Mouse (Mus musculus) embryonic stem cell, embryonic (primary cell): ENCODE measurements around the gene Tat.

Experiments used
- CTCF ChIA-PET, 4 experiments: fragments of 300-600 bp in 2 of 4; fragments of 350-600 bp in 2 of 4; sonication (Branson Sonifier 250); formaldehyde crosslinking; loops; one replicate each; lab custom pipeline; 2022; ENCODE audit warnings: inconsistent platforms in 2 of 4; lab: Charles Lee
- POLR2A ChIA-PET, 4 experiments: fragments of 300-600 bp in 2 of 4; fragments of 350-600 bp in 2 of 4; sonication (Branson Sonifier 250); formaldehyde crosslinking; loops; one replicate each; lab custom pipeline; 2022; ENCODE audit warnings: antibody characterized with exemption in 4 of 4, inconsistent platforms in 1 of 4; lab: Charles Lee

Tat gene

GRCm38 (mm10) chr8:110008228-110008994 is 18.2 kb downstream of the Tat start:
- CTCF ChIA-PET = no interaction called here
- POLR2A ChIA-PET = interaction anchor here in 3 of 4 experiments (0.6 kb wide), 4 partner anchors 112 to 1781 kb away, joined by 3 to 6 read pairs (median 4); no protein-coding TSS in a partner anchor

DNA sequence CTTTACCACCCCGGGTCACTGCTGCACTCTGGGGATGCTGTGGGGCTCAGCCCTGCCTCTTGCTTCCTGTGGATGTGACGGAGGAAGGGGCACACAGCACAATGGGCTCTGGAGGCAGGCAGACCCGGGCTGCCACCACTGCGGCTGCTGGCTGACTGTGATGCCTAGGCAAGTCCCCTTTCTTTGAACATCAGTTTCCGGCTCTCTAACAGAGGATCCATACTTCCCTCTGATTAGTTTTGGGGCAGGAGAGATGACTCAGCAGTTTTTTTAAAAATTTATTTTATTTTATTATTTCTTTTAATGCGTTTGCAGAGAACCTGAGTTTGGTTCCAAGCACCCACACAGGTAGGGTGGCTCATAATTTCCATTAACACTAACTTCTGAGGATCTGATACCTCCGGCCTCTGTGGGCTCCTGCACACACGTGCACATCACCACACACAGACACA is 18.8 kb downstream of the Tat start:
- CTCF ChIA-PET = no interaction called here
- POLR2A ChIA-PET = interaction anchor here in 2 of 4 experiments (0.6 kb wide), 2 partner anchors 113 to 253 kb away, joined by 3 to 5 read pairs; no protein-coding TSS in a partner anchor

- POLR2A ChIA-PET = interaction anchor here in 1 of 4 experiments (0.5 kb wide), 1 partner anchor 514 kb away, joined by 3 read pairs; no protein-coding TSS in a partner anchor
- CTCF ChIA-PET = interaction anchor here in 2 of 4 experiments (0.5 to 0.8 kb wide), 4 partner anchors 11 to 513 kb away, joined by 3 to 4 read pairs (median 3); partner anchors contain the start of gene Marveld3 (in 1 of the 2)
These were observed 20.6 kb downstream of the Tat start for GRCm38 (mm10) chr8:110010868-110011267.

- ChIA-PET CTCF (interaction anchor here in 3 of 4 experiments (0.6 to 1.3 kb wide), 7 partner anchors 9 to 1175 kb away, joined by 3 to 5 read pairs (median 3); no protein-coding TSS in a partner anchor), POLR2A (interaction anchor here in 3 of 4 experiments (0.7 to 0.9 kb wide), 5 partner anchors 9 to 1281 kb away, joined by 3 read pairs; no protein-coding TSS in a partner anchor)
These were observed 31.8 kb downstream of the Tat start for GRCm38 (mm10) chr8:110022081-110022480.

DNA sequence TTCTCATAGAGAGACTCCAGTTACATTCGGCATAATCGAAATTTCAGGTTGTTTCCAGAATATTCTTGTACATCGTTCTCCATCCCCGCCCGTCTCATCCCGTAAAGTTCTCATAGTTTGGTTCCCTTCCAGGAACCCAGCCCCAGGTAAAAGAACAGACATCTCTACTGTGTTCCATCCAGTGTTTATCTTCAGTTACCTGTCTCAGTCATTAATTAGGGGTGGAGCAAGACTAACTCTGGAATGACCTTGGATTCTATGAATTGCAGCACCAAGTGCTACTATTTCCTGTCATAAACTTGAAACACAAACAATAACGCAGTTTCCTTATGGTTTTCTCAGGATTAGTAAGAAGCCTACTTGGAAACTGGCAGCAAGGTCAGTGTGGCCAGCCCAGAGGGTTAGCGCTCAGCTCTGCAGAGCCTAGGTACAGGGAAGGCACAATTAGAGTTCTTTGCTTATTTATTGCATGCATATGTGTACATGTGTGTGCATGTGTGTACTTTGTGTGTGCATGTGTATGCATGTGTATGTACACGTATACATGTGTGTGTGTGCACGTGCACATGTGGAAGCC is 32.6 kb downstream of the Tat start:
- CTCF ChIA-PET = interaction anchor here in 1 of 4 experiments (1.3 kb wide), 1 partner anchor 10 kb away, joined by 3 read pairs; no protein-coding TSS in a partner anchor
- POLR2A ChIA-PET = interaction anchor here in 1 of 4 experiments (0.5 to 0.8 kb wide), 2 partner anchors 10 to 103 kb away, joined by 3 read pairs; no protein-coding TSS in a partner anchor

- POLR2A ChIA-PET = interaction anchor here in 2 of 4 experiments (0.6 to 0.7 kb wide), 2 partner anchors 93 to 405 kb away, joined by 3 to 5 read pairs; no protein-coding TSS in a partner anchor
- CTCF ChIA-PET = interaction anchor here in 1 of 4 experiments (0.6 to 0.7 kb wide), 2 partner anchors 10 to 653 kb away, joined by 3 to 15 read pairs; no protein-coding TSS in a partner anchor
These were observed 43.5 kb downstream of the Tat start for GRCm38 (mm10) chr8:110033771-110034170.

GRCm38 (mm10) chr8:110034331-110034730 is 44.1 kb downstream of the Tat start:
- ChIA-PET POLR2A (interaction anchor here in 1 of 4 experiments (0.5 kb wide), 1 partner anchor 13 kb away, joined by 3 read pairs; no protein-coding TSS in a partner anchor), CTCF (no interaction called here)

- CTCF ChIA-PET = no interaction called here
- POLR2A ChIA-PET = no interaction called here
These were observed 45.9 kb downstream of the Tat start for GRCm38 (mm10) chr8:110036156-110036555.

DNA sequence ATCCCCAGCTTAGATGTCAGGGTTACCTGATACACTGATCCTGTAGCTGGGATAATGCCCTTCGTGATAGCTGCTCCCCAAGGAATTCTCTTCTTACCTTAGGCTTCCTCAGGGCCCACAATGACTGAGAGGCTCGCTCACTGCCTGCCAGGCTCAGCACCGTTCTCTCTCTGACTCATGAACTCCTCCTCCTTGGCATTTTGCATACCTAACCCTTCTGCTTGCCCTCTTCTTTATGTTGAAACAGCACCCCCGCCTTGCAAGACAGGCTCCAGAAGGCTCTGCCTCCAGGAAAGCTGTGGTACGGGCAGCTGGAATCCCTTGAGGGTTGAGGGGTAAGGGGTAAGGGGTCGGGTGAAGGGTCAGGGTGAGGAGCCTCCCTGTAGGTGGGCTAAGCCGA is 49.0 kb downstream of the Tat start:
- CTCF ChIA-PET = interaction anchor here (0.6 to 1.3 kb wide), 4 partner anchors 37 to 1642 kb away, joined by 3 to 4 read pairs (median 4); no protein-coding TSS in a partner anchor

GRCm38 (mm10) chr8:110039659-110040058 is 49.4 kb downstream of the Tat start, which contains the start of gene Chst4:
TSS of gene Chst4 (minus strand) at chr8:110039740.
- POLR2A ChIA-PET = no interaction called here
- CTCF ChIA-PET = interaction anchor here in 1 of 4 experiments (1.3 kb wide), 1 partner anchor 37 kb away, joined by 3 read pairs; no protein-coding TSS in a partner anchor

More for the DNA sequence above, 49.0 kb downstream of the Tat start:
- POLR2A ChIA-PET = interaction anchor here in 1 of 4 experiments (0.6 kb wide), 1 partner anchor 17 kb away, joined by 3 read pairs; no protein-coding TSS in a partner anchor

GRCm38 (mm10) chr8:110040509-110040908 is 50.3 kb downstream of the Tat start:
- POLR2A ChIA-PET = interaction anchor here in 2 of 4 experiments (0.6 kb wide), 2 partner anchors 53 to 255 kb away, joined by 3 read pairs; no protein-coding TSS in a partner anchor

More at GRCm38 (mm10) chr8:110040509-110040908, 50.3 kb downstream of the Tat start:
- CTCF ChIA-PET = interaction anchor here in 1 of 4 experiments (1.3 kb wide), 1 partner anchor 38 kb away, joined by 3 read pairs; no protein-coding TSS in a partner anchor
